In genomic region chr6:99649307-99649706, GRCm38 (mm10) we compare ENCODE assay signal across 19 mouse cellular contexts. TPM values are rescaled to one million over a fixed set of nuclear protein-coding genes. Genes with fewer than 3 reads are reported as not detected.
DNase-seq lines count a peak whose midpoint lies in the region; ATAC-seq and TF ChIP-seq lines count a peak whose summit lies in the region.
"Had no signal": no experiment of that assay in that cellular context is flagged by ENCODE, and none has a peak within 500 bp of the region (broad histone marks: within the 10 kb centered on the region; RNA-seq: fewer than 3 reads in every experiment).

No protein-coding gene starts in this region.

- no peak overlapping the region for H3K9ac ChIP-seq in lung, postnatal 0 days (replicated peaks; ENCODE audit: low read depth)
- H3K9ac ChIP-seq: embryonic facial prominence, embryonic 12.5 days; heart, embryonic 12.5 days; hindbrain, embryonic 15.5 days had no signal

- TF ChIP-seq EP300 in lung, postnatal 0 days (IDR thresholded peaks at IDR 0.05) = no peak

- peak; percentile 50 for ATAC-seq in lung, postnatal 0 days
- ATAC-seq: CD4-positive, CD25-positive, alpha-beta regulatory T cell, adult 4 months; forebrain, embryonic 16.5 days had no signal

- no peak overlapping the region for H3K4me2 ChIP-seq in lung, postnatal 0 days (replicated peaks; ENCODE audit: low read depth, low read length)
- H3K4me2 ChIP-seq: embryonic facial prominence, embryonic 12.5 days; heart, embryonic 12.5 days; hindbrain, embryonic 15.5 days had no signal

- H3K36me3 ChIP-seq in lung, postnatal 0 days (ENCODE audit: insufficient read depth, low read length) = no peaks in the 10 kb centered on the region
- no peaks in the 10 kb centered on the region for H3K36me3 ChIP-seq in macrophage (ENCODE audit: inconsistent target)
- H3K36me3 ChIP-seq in splenic B cell, adult 2 months (ENCODE audit: control insufficient read depth, insufficient read depth, low read length, poor library complexity, severe bottlenecking) = no peaks in the 10 kb centered on the region
- H3K36me3 ChIP-seq: G1E; hindbrain, embryonic 15.5 days had no signal

- peak; percentile 54 for DNase-seq in lung, postnatal 0 days (ENCODE audit: low spot score)
- DNase-seq in lung, postnatal 14 days = no peak
- peak; percentile 43 for DNase-seq in A20 (ENCODE audit: low read depth, low spot score)
- DNase-seq in splenic B cell, adult 2 months (ENCODE audit: low read depth, low spot score) = peak; percentile 27
- DNase-seq in B cell, adult 2 months = no peak
- DNase-seq in layer of hippocampus, adult 9-11 months = no peak
- DNase-seq: adrenal gland, adult 8-10 months; adrenal gland, postnatal 36 days; cerebellum, adult 11 months; cerebellum, adult 8-10 months; cerebellum, postnatal 14 days; gastrocnemius, postnatal 14 days had no signal

- H3K4me1 ChIP-seq in lung, postnatal 0 days (ENCODE audit: insufficient read depth, low read depth, low read length) = peaks cover 1% of the 10 kb centered on the region; the same call in 1 of the 2 replicates
- H3K4me1 ChIP-seq: hindbrain, embryonic 15.5 days had no signal

- H3K27ac ChIP-seq in lung, postnatal 0 days (ENCODE audit: low read length) = no peak overlapping the region
- 0 out of 2 replicates have a peak overlapping the region, but pooled peaks have one; percentile 8 for H3K27ac ChIP-seq in macrophage
- H3K27ac ChIP-seq: embryonic facial prominence, embryonic 12.5 days; hindbrain, embryonic 15.5 days had no signal

- WGBS in lung, postnatal 0 days = 49% methylated on average over 2 of the region's 2 CpGs
- WGBS in macrophage (ENCODE audit: missing documents) = 8% methylated on average over 2 of the region's 2 CpGs

- TF ChIP-seq CTCF in lung, postnatal 0 days (IDR thresholded peaks at IDR 0.05) = no peak

- no peak overlapping the region for H3K4me3 ChIP-seq in lung, postnatal 0 days (ENCODE audit: low read depth, low read length)
- H3K4me3 ChIP-seq in macrophage (ENCODE audit: inconsistent target) = no peak overlapping the region
- H3K4me3 ChIP-seq: embryonic facial prominence, embryonic 12.5 days; heart, embryonic 12.5 days; hindbrain, embryonic 15.5 days had no signal

- no peaks in the 10 kb centered on the region for H3K9me3 ChIP-seq in lung, postnatal 0 days (ENCODE audit: low read length)
- H3K9me3 ChIP-seq: embryonic facial prominence, embryonic 12.5 days; heart, embryonic 12.5 days; hindbrain, embryonic 15.5 days had no signal

- H3K79me2 ChIP-seq in macrophage (ENCODE audit: inconsistent target) = peaks cover 21% of the 10 kb centered on the region; the same call in 1 of the 2 replicates

- no peaks in the 10 kb centered on the region for H3K27me3 ChIP-seq in lung, postnatal 0 days (replicated peaks; ENCODE audit: insufficient read depth, low read length)
- H3K27me3 ChIP-seq in splenic B cell, adult 2 months (ENCODE audit: control insufficient read depth, insufficient read depth, low read length, poor library complexity, severe bottlenecking) = no peaks in the 10 kb centered on the region
- H3K27me3 ChIP-seq: embryonic facial prominence, embryonic 12.5 days; hindbrain, embryonic 15.5 days had no signal

RNA-seq across cellular contexts. Expression of gene Eif4e3, which starts 17.3 kb away (rescaled TPM):
- polyA plus RNA-seq in lung, postnatal 0 days (2015; fragmentation: Nextera tagmentation; extraction: Ambion mirVana) = 21.2 and 24.1 TPM in 2 replicates
- 10 to 100 TPM; 11.3 to 37.4 (median 26.5) TPM for total RNA-seq in macrophage (2018; cell fraction: chromatin; rRNA removed)
- total RNA-seq in macrophage (2018; cell fraction: cytosol; rRNA removed) = 10 to 100 TPM; 20.9 to 32.6 (median 24.6) TPM
- total RNA-seq in macrophage (2018; cell fraction: nucleus; rRNA removed) = 10 to 100 TPM; 12.5 to 52.1 (median 26.8) TPM
- 20.9 to 25.3 TPM (median 21.1 TPM) in 3 replicates for polyA plus RNA-seq in macrophage (2018)
- total RNA-seq: G1E had no signal
- polyA plus RNA-seq: G1E had no signal

RNA-seq across cellular contexts. Expression of gene Gm20696, which starts 17.3 kb away (rescaled TPM):
- 1.7 and 2.3 TPM in 2 replicates for polyA plus RNA-seq in lung, postnatal 0 days (2015; fragmentation: Nextera tagmentation; extraction: Ambion mirVana)
- 100 to 1,000 TPM in 4 of 26 experiments, 10 to 100 TPM in 22; 21.3 to 172 (median 40.8) TPM for total RNA-seq in macrophage (2018; cell fraction: chromatin; rRNA removed)
- 1 to 10 TPM in 6 of 26 experiments, under 1 TPM in 20; 0.07 to 2.5 (median 0.44) TPM for total RNA-seq in macrophage (2018; cell fraction: cytosol; rRNA removed)
- 100 to 1,000 TPM in 1 of 26 experiments, 10 to 100 TPM in 21, 1 to 10 TPM in 4; 4.9 to 135 (median 21.7) TPM for total RNA-seq in macrophage (2018; cell fraction: nucleus; rRNA removed)
- polyA plus RNA-seq in macrophage (2018) = 0.03 to 0.27 TPM in 2 of 3 replicates, not detected in the other
- polyA plus RNA-seq: G1E had no signal

RNA-seq across cellular contexts. Expression of gene Gpr27, which starts 43.2 kb away (rescaled TPM):
- 2.0 and 2.3 TPM in 2 replicates for polyA plus RNA-seq in lung, postnatal 0 days (2015; fragmentation: Nextera tagmentation; extraction: Ambion mirVana)
- total RNA-seq in macrophage (2018; cell fraction: chromatin; rRNA removed) = under 1 TPM in 1 of 26 experiments, not detected in 25; 0.79 TPM
- total RNA-seq in macrophage (2018; cell fraction: cytosol; rRNA removed) = not detected
- not detected for total RNA-seq in macrophage (2018; cell fraction: nucleus; rRNA removed)
- polyA plus RNA-seq in macrophage (2018) = not detected in 3 replicates
- polyA plus RNA-seq: CD4-positive, CD25-positive, alpha-beta regulatory T cell, adult 4 months; G1E had no signal

Comparison
In these comparisons a context has a peak if more than half of its experiments do, and no peak if none do; other contexts are left out.
1. DNase-seq: peak in lung, postnatal 0 days (single experiment), A20 (single experiment) and splenic B cell, adult 2 months (single experiment); none in lung, postnatal 14 days (single experiment), B cell, adult 2 months (0 of 2) and layer of hippocampus, adult 9-11 months (single experiment).